Mouse (Mus musculus): Measurements from ENCODE around the gene Pex19.

- no peak for TF ChIP-seq CTCF (IDR thresholded peaks at IDR 0.05; ENCODE audit: control insufficient read depth, insufficient read depth, insufficient replicate concordance, low read depth, low read length)
- TF ChIP-seq POLR2A (IDR thresholded peaks at IDR 0.05; ENCODE audit: control insufficient read depth, low read depth, low read length), result no peak
Observed at GRCm38 (mm10) chr1:172155518-172155917, 29.0 kb downstream of the Pex19 start.
